Mouse (Mus musculus) kidney, adult 18-20 months (tissue): ENCODE measurements around the gene Gm9780.
"Not testable (repeated sequence)": the region's sequence is repeated elsewhere in the genome, so short reads cannot be mapped to it uniquely, and the experiment has no call there.

ENCODE experiments used
- DNase-seq: peaks from one replicate; pipeline ENCODE4 v3.0.0; 2021

The Gm9780 gene

GRCm38 (mm10) chr14:26042611-26043010 is at the start of gene Gm9780:
Gm9780 (minus strand) TSS chr14:26042711.
- DNase-seq: not testable (repeated sequence)

DNA sequence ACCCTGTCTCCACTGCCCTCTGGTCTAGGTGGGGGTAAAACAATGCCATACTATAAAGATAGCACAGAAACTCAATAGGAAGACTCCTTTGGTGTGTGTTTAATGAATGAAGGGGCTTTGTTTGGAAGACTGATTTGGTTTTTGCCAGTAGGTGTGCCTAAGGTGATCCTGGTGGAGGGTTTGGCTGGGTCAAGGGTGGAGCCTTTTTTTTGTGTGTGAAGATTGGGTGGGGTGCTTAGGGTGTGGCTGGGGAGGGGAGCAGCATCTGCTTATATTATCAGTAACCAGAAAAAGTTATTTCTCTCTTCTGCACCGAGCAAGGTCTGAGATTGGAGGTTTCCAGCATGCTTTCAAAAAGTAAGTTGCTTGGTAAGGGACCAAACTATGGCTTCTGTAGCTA is 39.5 kb upstream of the Gm9780 start, which contains the start of gene Cphx3:
Gene Cphx3 (plus strand): TSS at position 301 of the 400 bp plus-strand sequence.
- not testable (repeated sequence) for DNase-seq

DNA sequence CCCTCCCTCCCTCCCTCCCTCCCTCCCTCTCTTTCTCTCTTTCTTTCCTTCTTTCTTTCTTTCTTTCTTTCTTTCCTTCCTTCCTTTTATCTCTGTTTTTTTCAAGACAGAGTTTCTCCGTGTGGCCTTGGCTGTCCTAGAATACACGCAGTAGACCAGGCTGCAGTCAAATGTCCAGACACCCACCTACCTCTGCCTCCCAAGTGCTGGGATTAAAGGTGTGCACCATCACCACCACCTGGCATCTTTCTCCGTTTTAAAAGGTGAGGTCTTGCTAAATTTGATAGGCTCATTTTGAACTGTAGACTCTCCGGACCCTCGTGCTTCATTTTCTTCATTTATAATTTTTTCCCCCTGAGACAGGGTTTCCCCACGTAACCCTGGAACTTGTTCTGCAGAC is 38.7 kb upstream of the Gm9780 start, which contains the start of gene Cphx2:
Gene Cphx2 (plus strand): TSS at position 301 of the 400 bp plus-strand sequence.
- not testable (repeated sequence) for DNase-seq

DNA sequence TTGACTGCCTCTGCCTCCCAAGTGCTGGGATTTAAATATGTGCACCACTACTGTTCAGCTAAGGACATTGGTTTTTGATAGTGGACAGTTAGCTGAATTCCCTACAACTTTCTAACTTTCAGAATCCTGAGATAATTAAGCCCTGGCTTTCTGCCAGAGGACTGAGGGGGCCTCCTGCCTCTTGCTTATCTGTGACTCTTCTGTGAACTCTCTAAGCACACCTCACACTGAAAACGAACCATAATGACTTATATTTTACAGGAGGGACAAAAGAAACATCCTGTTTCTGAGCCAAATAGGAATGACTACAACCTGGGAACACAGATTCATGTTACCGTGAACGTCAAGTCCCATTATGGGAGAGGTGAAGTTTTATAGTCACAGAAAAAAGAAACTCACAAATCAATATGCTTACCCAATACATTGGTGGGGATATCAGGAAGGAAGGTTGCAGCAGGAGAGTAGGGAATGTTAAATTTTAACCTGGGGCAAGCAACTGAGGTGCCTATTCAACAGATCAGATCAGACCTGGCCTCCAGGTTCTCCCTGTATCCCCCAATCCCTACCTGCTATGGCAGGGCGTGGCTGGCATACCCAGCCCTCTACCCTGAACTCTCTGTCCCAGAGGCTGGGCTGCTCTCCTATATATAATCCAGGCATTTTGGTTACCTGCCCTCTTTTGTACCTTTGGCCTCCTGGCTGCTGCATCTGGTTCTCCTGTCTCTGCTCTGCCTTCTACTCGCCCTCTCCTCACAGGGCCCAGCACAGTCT is 34.3 kb upstream of the Gm9780 start:
- not testable (repeated sequence) for DNase-seq

DNA sequence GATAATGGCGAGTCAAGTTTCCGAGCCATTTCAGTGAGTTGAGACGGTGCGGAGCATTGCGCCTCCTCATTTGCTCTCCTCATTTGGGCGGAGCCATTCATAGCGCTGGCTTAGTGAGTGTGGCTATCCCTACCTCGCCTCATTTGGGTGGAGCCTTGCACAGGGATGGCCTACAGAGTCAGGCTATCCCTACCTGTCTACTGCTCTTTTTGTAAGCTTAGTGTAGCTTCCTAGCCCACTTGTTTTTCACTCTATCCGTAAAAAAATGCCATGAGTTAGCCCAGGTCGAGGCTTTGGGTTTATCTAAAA is 24.8 kb upstream of the Gm9780 start, which contains the start of gene Tmem254c:
Gene Tmem254c (minus strand): TSS at position 31 of the 309 bp plus-strand sequence.
- DNase-seq: not testable (repeated sequence)

DNA sequence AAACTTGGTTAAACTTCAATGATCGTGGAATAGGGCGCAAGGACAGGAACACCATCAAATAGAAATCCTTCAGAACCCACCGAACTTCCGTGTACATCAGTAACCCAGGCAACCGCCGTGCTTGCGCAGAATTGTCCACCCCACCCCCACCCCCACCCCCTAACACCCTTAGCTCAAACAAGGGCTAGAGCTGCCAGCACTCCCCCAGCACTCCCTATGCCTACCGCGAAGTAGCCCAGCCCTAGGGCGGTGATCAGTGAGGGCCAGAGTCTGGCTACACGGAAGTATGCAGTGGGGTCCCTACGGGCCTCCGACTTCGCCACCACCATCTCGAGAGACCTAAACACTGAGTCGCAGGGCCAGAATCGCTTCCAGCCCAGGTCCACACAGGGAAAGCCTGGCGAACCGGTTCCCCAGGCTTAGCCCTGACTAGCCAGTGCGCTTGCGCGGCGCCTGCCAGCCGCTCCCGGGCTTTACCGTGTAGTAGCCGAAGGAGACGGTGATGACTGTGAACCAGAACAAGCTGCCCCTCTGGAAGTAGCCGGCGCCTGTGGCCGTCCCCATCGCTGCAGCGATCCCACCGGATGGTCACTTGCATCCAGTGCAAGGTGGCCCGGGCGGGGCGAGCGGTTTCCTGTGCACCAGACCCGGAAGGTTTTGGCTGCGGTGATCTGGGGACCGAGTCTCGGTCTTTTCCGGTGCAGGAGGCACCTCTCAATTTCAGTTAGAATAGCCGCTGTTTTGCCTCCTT is 24.2 kb upstream of the Gm9780 start:
- not testable (repeated sequence) for DNase-seq

- not testable (repeated sequence) for DNase-seq
Measured at GRCm38 (mm10) chr14:26059362-26059761, 16.9 kb upstream of the Gm9780 start.

GRCm38 (mm10) chr14:26058184-26058583 is 15.7 kb upstream of the Gm9780 start:
- DNase-seq: not testable (repeated sequence)

- DNase-seq: not testable (repeated sequence)
Measured at GRCm38 (mm10) chr14:26048767-26049166, 6.3 kb upstream of the Gm9780 start.

DNA sequence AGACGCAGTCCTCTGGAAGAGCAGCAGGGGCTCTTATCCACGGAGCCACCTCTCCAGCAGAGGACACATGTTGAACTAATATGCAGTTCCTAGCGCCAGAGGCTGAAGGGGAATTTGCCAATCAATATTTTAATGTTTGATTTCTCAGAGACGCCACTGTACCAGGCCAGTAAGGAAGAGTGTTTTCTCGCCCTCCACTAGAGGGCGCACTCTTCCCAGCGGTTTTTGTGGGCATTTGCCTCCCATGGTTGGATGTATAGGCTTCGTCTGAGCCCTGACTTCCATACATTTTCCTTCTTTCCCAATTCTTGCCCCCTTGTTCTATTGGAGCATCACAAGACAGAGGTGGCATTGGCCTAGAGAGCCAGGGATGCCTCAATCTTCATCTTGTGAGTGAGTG is 4.5 kb upstream of the Gm9780 start:
- DNase-seq: not testable (repeated sequence)

- not testable (repeated sequence) for DNase-seq
Measured at GRCm38 (mm10) chr14:26045007-26045406, 2.5 kb upstream of the Gm9780 start.

DNA sequence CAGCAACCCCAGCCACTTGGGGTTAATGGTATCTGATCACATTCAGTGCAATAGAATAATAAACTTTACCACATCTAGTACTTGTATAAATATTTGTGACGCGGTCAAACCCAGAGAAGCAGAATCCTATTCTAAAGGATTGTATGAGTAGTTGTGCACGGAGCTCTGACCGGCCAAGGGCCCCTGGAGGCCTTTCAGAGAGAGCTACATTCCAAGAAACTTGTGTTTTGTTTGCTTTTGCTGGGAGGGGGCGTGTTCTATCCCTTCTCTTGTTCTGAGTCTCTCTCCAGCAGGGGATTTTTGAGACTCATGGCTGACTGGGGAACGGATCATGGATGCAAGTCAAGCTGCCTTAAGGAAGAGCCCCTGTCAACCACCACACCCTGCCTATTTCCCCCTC is 7.1 kb downstream of the Gm9780 start:
- DNase-seq: not testable (repeated sequence)

- DNase-seq: not testable (repeated sequence)
Measured at GRCm38 (mm10) chr14:26034364-26034763, 8.1 kb downstream of the Gm9780 start.

DNA sequence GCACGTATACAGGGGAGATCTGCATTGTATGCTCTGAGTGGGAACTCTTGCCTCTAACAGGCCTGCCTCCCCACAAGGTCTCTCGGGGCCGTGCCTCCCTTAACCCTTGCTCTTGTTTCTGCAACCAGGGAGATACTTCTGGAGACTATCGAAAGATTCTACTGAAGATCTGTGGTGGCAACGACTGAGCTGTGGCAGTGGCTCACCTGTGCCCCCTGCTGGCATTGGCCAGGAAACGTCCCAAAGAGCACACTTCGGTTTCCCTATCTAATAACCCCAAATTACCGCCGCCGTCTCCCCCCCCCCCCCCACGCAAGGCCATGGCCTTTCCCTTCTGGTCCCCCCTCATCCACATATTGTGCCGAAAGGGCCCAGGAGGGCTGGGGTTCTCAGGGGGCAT is 16.9 kb downstream of the Gm9780 start:
- DNase-seq: not testable (repeated sequence)

- DNase-seq: not testable (repeated sequence)
Measured at GRCm38 (mm10) chr14:26022831-26023230, 19.7 kb downstream of the Gm9780 start.

GRCm38 (mm10) chr14:26021555-26021954 is 21.0 kb downstream of the Gm9780 start:
- not testable (repeated sequence) for DNase-seq

- DNase-seq: not testable (repeated sequence)
Measured at GRCm38 (mm10) chr14:26016414-26016813, 26.1 kb downstream of the Gm9780 start.

- not testable (repeated sequence) for DNase-seq
Measured at GRCm38 (mm10) chr14:26007462-26007861, 35.0 kb downstream of the Gm9780 start.

- peak; percentile 21 for DNase-seq
Measured at GRCm38 (mm10) chr14:25981880-25982279, 60.6 kb downstream of the Gm9780 start.

DNA sequence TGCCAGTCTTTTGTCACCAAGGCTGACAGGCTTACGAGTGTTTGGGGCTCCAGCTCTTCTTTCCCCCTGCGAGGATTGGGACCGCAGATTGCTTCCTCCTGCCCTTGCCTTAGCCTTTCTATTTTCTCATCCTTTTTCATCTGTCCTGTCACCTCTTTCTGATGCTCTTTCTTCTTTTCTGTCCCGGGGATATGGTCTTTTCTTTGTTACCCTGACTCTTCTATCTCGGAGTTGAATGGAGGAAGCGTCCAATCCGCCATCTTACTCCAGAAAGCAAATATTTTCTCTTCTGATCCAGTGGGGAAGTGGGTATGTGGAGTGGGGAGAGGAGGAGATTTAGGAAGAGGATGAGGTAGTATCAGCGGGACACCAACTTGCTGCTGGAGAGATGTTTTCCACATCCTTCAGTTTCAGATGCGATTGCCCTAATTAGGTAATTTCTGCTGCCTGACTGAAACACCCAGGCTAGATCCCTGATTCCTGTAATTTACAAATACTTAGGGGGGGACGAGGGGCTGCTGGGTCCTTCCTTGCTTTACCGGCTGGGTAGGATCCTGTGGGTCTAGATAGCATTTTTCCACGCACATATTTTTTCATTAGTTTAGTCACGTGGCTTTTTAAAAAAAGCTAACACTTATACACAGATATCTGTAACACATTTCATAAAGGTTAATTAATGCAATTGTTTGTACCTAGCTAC is 63.1 kb downstream of the Gm9780 start:
- not testable (repeated sequence) for DNase-seq

DNA sequence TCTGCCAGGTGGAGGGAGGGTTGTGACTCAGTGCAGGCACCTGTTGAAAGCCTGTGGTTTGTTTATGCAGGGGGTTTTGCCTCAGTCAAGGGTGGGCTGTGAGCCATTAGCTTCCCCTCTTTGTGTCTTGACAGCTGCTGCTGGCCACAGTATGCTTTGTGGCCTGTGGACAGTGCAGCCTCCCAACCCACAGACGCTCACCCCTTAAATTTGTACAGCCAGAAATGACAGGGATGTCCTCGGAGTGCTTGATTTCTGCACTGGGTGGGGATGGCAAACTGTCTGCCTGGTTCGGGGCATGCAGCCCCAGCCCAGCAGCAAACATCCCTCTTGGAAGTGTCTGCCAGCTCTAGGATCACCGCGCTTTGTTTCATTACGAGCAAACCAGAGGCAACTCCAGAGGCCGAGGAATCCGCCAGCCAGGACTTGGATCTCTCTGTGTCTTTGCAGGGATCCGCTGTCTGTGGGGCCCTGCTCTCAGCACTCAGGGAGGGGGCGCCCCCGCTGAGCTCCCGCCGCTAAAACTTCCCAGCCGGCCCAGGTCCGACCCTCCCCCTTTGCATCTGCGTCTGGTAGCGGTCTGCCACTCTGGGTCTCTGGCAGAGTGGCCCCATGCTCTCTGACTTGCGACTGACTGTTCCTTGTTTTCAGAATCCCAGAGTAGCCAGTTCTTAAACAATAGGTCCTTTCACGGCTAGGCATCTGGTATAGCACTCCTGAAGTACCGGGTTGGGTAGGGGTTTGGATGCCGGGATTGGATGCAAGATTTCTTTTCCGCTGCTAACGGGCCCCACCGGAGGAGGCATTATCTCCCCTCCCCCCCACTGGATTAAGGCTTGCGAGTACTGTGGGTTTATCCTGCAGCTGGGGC is 63.9 kb downstream of the Gm9780 start, which contains the start of gene Duxbl1:
Gene Duxbl1 (plus strand): TSS at position 207 of the 871 bp plus-strand sequence.
- DNase-seq: not testable (repeated sequence)
